Mouse (Mus musculus): ENCODE results near the gene Pgpep1l.
"Not testable (repeated sequence)": the region's sequence is repeated elsewhere in the genome, so short reads cannot be mapped to it uniquely, and the experiment has no call there.

Pgpep1l gene

DNA sequence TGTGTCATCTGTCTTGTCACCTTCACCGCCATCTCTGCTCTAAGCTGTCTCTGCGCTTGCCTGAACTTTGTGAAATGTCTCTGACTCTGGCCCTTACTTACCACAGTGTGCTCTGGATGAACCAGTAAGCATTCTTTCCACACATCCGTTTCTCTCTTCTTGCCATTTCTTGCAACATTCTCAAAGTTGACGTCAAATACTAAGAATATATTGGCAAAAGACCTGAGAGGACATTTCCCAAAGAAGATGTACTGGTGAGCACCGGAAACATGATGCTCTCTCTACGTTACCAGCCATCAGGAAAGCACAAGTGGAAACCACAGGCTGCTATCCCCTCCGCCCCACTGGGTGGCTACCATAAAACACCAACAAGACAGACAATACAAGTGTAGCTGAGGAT is 19.7 kb upstream of the Pgpep1l start:
- in situ Hi-C loops (cut with MboI, MseI) = loop anchor here (5.0 kb wide), 1 partner anchor 326 kb away; no protein-coding TSS in a partner anchor

DNA sequence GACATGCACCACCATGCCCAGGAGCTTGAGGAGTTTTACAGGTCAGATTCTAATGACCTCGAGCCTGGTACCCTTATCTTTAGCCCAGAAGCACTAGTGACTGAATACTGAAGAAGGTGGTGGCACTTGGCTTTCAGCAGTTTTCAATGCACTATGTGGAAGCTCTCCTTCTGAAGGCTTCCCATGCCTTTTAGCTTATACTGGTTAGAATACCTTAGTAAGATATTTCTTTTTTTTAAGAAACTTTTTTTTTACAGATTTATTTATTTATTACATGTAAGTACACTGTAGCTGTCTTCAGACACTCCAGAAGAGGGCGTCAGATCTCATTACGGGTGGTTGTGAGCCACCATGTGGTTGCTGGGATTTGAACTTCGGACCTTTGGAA is 19.1 kb upstream of the Pgpep1l start:
- in situ Hi-C loops (cut with MboI, MseI) = loop anchor here (5.0 kb wide), 1 partner anchor 326 kb away; no protein-coding TSS in a partner anchor

DNA sequence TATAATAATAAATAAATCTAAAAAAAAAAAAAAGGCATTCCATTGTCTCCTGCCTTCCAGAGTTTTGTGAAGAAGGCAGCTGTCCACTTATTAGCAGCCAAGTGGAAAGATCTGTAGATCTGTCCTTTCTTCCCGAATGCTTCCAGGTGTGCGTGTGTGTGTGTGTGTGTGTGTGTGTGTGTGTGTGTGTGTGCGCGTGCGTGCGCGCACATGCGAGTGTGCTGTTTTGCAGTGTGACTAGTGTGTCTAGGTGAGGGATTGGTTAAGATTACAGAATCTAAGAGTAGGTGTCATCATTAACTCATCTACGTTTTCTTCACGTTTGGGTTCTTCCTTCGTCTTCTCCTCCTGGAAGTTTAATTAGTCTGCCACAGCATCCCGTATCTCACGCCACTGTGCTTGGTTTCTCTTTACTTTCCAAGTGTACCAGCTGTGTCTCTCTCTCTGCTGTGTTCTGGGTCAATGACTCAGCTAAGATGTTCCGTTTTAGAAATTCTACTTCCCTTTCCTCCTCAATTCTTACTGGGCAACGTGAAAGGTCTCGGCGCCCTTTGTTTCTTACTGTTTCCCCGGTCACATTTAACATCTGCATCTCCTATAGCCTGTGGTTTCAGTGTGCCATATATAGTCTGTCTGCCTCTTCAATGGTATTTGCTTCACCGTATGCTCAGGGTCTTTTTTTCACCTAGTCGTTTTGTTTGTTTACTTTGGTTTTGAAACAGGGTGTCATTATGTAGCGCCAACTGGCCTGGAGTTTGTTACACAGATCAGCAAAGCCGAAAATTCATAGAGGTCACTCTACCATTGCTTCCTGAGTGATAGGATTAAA is 18.5 kb upstream of the Pgpep1l start:
- in situ Hi-C loops (cut with MboI, MseI) = loop anchor here (5.0 kb wide), 1 partner anchor 325 kb away; no protein-coding TSS in a partner anchor

DNA sequence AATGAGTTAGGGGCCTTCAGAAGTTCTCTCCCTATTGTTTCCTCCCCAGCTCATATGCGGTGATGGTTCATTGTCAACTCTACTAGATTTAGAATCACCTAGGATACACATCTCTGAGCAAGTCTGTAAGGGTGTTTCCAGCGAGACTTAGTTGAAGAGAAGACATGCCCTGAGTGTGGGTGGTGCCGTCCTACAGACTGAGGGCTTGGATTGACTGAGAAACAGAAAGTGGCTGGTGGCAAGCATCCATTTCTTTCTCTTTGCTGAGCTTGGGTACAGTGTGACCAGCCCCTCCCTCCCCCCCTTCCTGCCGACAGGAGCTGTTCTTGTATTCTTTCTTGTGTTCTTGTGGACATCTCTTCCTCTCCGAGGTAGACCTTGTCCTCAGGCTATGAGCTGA is 17.3 kb upstream of the Pgpep1l start:
- in situ Hi-C loops (cut with MboI, MseI) = loop anchor here (5.0 kb wide), 1 partner anchor 324 kb away; no protein-coding TSS in a partner anchor

DNA sequence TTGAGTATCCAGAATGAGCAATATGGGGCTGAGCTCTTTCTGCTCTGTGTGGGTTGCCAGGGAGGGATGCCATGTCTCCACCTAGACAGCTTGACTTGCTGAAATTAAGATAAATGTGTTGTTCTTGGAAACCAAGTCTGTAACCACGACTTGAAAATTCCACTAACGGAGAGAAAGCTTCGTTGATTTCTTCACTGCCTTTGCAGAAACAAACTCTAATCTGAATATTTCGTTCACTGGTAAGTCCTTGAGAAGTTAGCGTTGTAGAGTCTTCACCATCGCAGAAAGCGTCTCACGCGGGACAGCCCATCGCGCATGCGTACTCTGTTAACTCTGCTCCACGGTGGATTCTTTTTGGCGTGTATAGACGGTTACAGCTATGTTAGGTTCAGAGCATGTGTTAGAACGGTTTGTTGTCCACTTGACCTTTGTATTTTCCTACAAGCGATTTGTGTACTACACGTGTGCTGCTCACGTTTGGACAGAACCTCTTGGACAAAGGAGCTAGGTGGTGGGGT is 16.4 kb upstream of the Pgpep1l start:
- in situ Hi-C loops (cut with MboI, MseI) = loop anchor here (5.0 kb wide), 1 partner anchor 323 kb away; no protein-coding TSS in a partner anchor

DNA sequence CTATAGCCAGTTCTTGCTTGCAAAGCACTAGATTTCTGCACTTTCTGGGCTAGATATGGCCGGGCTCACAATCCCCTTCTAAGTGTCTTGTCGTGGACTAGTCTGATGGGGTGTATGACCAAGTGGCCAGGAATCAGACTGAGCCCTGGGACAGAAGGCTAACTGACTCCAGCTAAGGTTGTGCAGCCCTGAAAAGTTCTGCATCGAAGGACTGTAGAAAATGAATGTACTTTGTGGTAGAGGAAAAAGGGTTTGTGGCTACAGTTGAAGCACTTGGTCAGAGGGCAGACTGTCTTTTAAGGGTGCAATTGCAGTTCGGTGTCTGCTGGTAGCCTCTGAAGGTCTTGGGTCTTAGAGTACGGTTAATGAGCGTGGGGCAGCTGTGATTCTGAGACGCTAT is 15.4 kb upstream of the Pgpep1l start:
- in situ Hi-C loops (cut with MboI, MseI) = no loop called here

DNA sequence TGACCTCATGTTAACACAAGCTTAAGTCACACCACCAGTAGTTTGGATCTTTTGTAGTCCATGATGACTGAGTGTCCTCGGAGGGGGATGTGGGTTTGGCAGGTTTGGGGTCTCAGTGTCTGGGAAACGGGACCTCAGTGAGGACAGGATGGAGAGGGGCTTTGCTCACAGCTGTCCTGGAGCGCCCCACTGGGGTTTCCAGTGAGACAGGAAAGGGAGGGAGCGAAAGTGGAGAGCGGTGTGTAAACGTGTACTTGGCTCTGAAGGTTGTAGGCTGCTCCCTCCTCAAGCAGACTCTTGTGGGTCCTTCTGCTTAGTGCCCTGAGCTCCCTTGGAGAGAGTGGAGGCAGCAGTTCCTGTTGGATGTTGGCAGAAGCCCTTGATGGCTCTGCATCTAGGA is 14.9 kb upstream of the Pgpep1l start:
- in situ Hi-C loops (cut with MboI, MseI) = no loop called here

DNA sequence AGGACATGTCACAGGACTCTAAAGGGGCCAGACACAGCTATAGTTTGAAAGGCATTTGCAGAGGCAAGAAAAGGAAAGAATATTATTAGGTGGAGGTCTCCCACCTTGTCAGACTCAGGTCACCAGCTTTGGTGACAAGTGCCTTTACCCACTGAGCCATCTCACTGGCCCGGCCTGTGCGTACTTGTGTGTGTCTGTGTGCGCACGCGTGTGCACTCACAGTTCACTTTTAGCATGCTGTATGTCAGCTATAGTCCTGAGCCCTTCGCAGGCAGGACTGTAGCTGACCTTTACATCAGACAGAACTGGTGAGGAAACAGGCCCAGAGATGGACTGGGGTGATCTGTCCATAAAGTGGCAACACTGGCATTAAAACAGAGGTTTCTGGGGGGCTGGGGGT is 14.4 kb upstream of the Pgpep1l start:
- in situ Hi-C loops (cut with MboI, MseI) = no loop called here

DNA sequence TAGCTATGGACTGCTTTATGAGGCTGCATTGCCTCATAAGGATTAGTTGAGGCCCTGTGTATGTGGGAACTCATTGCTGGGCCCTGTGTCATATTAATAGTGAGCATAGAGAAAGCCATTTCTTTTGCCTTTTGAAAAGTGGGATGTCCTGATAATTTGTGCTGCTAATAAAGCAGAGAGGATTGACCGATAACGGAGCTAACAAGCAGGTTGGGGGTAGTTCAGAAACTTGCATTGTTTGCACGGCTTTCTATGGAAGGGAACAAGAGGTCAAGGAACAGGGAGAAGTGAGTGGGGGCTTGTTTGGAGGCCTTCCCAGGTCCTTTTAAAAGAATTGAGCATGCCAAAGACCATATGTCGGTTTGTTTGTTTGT is 13.9 kb upstream of the Pgpep1l start:
- in situ Hi-C loops (cut with MboI, MseI) = no loop called here

DNA sequence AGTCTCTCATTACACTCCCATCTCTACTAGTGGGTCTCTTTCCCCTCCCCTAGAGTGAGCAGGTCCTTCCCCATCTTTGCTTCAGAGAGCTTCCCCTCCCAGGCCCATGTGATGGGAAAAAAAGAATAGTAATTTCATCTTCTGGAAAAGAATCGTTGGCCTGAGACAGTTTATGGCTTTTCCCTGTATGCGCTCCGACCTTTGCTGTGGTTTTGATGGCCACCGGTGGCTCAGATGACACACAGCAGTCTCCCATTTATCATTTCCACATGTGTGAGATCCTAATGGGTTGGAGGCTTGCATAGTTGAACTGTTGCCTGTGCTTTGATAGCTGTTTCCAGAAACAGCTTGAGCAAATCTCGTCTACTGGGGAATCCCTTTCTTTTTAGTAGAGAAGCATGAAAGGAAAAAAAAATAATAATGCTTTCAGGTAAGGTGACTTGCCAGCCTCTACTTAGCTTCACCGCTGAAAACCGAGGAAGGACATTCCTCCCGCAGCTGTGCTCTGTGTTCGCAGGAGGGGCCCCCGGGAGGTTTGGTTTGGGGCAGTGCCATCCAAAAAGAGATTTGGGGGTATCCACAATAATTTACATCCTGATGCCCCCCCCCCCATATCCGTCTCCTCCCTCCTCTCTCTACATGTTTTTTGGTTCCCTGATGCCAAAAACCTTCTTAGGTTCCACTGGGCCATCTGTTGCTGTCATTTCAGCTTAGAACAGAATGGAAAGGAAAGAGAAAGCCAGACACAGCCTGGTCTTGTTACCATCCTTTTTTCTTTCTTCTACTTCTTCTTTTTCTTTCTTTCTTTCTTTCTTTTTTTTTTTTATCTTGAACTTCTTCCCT is 13.2 kb upstream of the Pgpep1l start:
- in situ Hi-C loops (cut with MboI, MseI) = no loop called here

DNA sequence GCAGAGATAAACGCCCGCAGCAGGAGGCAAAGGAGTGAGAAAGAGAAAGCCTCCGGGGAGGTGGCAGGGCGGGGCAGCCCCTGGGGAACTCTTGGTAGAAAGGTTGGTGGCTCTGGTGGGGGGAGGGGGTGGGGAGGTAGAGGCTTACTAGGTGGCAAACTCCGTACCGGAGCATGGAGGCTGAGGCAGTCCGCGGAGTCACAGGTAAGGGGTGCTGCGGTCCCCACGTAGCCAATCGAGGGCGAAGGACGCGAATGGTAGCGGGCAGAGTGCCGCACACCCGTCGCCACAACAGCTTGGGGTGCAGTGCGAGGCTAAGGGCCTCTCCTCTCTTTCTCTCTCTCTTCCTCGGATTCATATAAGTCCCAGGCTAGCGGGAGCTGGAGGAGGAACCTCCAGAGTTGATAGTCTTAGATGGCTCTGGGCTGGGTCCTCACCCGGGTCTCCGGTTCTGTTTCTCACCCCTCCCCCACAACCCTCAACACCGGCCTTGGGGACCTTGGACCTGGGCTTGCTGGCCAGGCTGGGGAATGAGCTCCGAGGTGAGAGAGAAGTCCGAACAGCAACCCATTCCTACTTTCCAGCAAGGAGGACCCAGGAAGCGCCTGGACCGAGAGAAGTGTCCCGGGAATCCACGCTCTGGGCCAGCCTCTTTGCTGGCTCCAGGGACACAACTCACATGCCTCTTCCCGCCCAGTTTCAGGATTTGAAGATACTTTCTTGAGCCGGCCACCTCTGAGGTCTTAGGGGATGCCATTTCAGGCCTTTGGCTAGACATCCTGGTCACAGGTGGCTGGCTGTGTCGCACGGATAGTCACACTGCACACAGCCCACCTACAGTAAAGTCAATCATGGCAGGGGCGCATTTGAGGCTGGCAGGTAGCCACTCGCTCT is 12.1 kb upstream of the Pgpep1l start:
- in situ Hi-C loops (cut with MboI, MseI) = no loop called here

DNA sequence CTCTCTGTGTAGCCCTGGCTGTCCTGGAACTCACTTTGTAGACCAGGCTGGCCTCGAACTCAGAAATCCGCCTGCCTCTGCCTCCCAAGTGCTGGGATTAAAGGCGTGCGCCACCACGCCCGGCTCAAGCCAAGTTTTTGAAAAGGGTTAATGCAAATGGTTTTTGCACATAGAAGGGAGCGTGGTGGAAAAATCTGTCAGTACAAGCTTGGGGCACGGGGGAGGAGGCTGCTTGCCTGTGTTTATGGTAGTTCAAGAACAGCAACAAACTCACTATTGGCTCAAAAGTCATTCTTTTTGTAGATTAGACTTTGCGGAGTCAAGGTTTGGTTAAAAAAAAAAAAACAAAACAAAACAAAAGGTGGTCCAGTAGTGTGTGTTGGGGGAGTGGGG is 11.4 kb upstream of the Pgpep1l start:
- in situ Hi-C loops (cut with MboI, MseI) = not testable (repeated sequence)

DNA sequence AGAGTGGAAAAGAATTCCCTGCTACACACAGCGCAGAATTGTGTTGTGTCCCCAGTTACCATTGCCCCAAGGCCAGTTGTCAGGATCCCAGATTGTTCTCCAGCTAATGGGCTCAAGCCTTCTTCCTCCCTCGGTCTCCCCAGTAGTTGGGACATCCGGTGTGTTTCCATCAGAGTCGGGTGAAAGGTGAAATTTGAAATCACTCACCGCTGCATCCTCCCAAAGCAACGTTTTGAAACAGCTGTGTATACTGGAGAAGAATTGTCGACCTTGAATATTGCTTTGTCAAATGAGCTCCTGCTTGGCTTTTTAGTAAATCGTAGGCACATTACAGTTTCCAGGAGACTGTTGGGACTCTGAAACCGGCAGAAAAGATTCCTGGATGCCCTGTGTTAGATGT is 10.9 kb upstream of the Pgpep1l start:
- in situ Hi-C loops (cut with MboI, MseI) = no loop called here

DNA sequence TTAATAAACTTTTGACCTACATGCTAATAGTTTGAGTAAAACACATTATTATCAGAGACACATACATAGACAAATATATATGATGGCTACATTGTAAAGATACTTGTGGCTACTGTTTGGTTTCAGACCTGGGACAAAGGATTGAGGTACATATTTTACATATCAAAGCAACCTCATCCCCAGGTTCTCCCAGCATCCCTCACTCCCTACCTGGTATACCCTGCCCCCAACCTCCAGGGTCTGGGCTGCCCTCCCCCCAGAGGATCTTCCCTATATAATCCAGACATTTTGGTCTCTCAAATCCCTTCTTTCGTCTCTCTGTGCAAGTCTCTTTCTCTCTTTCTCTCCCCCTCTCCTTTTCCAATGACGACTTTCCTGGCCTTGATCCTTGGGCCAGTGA is 10.2 kb upstream of the Pgpep1l start:
- in situ Hi-C loops (cut with MboI, MseI) = no loop called here

DNA sequence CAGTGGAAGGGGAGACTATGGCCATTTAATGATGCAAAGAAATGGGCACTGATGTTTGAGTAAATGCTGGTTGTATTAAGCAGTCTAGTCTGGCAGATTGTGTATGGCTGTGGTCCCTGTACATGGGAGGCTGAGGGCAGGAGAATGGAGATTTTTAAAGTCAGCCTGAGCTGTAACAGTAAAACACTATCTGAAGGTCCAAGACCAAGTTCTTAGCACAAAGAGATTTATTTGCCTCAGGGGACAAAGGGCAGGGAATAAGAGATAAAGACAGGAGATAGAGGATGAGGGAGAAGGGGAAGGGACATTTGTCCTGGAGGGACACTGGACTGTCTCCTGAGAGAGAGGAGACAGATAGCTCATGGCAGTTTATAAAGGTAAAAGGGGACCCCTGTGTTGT is 9.5 kb upstream of the Pgpep1l start, which contains the start of gene Fam169b:
TSS of gene Fam169b (plus strand) at position 325 of the 400 bp plus-strand sequence.
- in situ Hi-C loops (cut with MboI, MseI) = no loop called here

DNA sequence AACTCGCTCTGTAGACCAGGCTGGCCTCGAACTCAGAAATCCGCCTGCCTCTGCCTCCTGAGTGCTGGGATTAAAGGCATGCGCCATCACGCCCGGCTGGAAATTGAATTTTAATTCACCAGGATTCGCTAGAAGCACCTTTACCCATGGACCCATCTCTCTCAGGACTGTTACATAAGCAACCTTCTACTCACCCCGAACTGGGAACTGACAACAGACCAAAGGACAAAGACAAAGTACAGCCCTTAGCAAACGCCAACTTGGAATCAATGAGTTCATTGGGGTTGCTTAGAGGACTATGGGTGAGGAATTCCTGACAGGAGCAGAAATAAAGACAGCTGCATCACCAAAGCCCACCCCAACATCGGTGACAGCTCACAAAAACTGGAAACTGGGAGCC is 8.6 kb upstream of the Pgpep1l start:
- in situ Hi-C loops (cut with MboI, MseI) = no loop called here

DNA sequence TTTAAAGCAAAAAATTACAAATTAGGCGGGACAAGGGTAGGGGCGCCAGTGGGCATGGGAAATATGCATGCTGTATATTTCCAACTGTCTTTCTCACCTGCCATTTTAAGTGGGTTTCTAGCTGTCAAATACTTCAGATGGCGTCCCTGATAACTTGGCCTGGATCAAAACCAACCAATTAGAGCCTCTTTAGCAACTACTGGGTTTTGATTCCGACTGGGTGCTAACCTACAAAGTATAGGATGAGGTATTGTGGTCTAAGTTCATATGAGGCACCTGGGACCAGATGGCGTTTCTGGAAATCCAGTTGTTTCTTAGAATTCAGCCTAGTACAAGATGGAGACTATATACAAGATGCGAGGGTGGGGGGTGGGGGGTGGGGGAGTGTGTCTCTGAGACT is 7.8 kb upstream of the Pgpep1l start:
- in situ Hi-C loops (cut with MboI, MseI) = no loop called here

DNA sequence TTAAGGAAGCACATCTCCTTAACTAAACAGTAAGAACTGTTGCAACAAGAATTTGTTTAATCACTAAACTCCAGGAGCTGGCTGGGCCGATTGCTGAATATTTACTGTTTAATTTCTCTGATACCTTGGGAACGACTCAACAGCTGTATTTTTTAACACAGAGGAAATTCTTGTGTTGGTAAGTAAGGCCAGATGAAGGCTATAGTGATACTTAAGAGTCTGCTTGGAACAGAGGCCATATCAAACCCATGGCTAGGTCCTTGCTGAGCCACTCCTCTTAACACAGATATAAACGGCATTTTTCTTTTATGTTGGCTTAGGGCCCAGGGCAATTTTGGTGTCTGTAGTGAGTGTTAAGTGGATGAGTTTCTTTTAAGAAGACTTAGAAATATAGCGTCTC is 6.5 kb upstream of the Pgpep1l start:
- in situ Hi-C loops (cut with MboI, MseI) = no loop called here

DNA sequence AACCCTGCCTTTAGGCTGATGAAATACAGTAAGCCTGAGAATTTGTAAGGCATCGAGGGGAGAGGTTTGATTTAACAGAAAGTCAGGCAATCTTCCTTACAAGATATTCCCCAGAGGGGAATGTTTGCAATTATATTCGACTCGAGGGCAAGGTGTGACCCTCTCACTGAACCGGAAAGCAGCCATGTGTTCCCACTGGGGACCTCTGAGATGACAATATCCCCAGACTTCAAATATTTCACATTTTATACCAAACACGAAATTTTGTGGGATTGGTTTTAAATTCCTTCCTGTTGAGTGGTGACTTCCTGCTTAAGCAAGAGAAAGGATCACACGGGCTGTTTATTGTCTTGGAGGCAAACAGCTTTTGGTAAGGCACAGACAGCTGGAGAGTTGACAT is 2.7 kb upstream of the Pgpep1l start:
- in situ Hi-C loops (cut with MboI, MseI) = loop anchor here (10.0 kb wide), 1 partner anchor 1582 kb away; the partner anchor contains the start of genes Asb7 and Lins1

DNA sequence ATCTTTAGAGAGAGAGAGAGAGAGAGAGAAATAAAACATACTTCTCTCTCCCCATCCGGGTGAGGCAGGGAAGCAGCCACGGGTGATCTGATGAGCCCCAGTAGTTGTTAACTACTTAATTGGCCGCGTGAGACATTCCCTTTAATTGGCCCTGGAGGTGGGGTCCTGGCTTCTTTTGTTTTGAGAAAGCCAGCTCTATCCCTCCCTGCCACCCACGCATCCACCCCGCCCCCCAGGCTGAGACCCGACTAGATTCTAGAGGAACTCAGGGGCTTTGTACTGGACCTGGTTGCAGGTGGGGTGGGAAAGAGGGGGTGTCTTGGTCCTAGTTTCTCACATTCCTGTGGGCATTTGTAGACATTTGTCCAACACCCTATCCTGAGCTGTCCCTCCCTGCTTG is 1.4 kb upstream of the Pgpep1l start:
- in situ Hi-C loops (cut with MboI, MseI) = loop anchor here (10.0 kb wide), 1 partner anchor 1581 kb away; the partner anchor contains the start of genes Asb7 and Lins1

DNA sequence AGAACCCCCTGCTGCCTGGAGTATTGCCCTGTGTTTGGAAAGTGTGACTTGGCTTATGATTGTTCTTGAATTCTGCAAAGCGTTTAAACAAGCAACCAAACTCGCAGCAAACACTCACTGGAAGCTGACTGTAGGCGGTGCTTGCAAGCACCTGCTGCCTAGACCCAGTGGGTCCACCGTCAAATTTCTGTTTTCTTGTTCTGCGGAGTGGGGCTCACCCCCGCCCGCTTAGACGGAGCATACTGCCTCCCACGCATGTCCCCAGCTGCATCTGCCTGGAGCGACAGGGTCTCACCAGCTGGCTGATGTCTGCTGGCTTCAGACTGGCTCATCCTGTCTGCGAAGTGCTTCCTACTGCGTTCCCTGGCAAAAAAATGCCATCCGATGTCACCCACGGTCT is 498 bp upstream of the Pgpep1l start:
- in situ Hi-C loops (cut with MboI, MseI) = loop anchor here (10.0 kb wide), 1 partner anchor 1580 kb away; the partner anchor contains the start of genes Asb7 and Lins1
